Mouse (Mus musculus): ENCODE results near the gene Slc22a17.

The Slc22a17 gene

DNA sequence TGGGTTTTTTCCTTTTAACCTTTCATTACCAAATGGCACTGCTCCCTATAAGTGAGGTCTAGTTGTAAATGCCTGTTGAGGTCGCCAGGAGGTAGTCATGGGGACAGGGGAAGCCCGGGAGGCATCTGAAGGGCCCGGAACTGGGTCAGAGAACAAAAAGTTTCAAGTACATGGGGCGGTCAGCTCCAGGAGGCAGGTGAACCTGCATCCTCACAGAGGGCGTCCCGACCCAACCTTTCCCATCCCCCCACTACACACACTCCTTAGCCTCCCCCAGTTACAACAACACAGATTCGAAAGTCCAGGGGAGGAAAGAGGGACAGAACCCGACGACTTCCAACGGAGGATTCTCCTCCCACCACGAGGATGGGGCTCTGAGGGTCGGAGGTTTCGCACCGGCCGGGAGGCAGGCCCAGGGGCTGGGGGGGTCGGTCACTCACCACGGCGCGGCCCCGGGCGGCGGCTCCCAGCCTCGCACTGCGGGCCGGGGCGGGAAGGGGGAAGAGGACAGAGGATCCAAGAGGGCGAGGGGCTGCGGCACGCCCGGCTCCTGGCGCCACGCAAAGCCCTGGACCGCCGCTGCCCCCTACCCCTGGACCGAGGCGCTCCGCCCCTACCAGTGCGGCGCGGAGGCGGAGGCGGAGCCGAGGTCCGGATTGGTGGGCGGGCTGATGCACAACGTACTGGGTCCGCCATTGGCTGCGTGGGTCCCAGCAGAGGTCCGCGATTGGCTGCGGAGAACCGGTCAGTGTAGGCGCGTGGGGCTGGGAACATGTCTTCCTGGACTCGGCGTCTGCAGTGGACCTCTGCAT lies 49.2 kb downstream of the Slc22a17 start:
- in situ Hi-C loops (cut with MboI, MseI): no loop called here

DNA sequence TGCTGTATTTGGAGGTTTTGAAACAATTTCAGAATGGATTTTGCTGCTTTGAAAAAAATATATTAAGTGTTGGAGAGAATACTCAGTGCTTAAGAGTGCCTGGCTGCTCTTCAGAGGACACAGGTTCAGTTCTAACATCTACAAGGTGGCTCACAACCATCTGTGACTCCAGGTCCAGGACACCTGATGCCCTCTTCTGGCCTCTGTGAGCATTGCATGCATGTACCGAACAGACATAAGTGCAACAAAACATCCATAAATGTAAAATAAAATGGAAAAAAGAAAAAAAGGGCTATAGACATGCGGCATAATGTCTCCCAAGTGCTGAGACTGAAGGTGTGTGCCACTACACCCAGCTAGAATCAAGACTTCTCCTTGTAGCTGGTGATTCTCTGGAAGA lies 52.4 kb downstream of the Slc22a17 start:
- in situ Hi-C loops (cut with MboI, MseI): no loop called here

DNA sequence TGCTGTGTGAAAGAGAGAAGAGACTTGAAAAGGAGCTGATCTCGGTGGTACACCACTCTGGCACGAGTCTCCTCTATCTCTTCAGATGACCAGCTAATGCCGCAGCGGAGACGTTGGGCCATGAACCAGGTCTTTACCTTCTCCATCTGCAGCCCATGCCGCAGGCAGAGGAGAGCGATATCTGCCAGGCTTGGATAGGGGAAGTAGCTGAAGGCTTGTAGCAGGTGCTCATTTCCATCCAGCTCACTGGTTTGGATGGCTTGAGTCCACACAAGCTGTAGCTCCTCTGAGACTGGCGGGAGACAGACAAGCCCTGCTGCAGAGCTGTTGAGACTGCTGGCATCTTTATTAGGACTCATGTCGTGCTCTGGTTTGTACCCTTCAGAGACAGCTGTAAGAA lies 55.0 kb downstream of the Slc22a17 start:
- in situ Hi-C loops (cut with MboI, MseI): no loop called here

DNA sequence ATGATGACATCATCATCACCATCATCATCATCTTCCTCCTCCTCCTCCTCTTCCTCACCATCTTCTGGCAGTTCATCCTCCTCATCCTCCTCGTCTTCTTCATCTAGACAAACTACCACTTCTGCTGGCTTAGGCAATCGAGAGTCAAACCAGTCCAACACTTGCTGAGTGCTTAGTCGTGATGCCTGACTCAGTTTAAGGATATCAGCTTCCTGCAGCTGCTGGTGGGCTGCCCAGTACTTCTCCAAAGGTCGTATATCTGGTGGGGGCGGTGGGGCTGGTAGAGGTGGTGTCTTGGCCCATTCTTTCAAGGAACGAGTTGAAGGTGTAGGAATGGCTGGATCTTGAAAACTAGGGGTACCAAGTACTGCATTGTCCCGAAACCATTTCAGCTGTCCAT lies 56.2 kb downstream of the Slc22a17 start:
- in situ Hi-C loops (cut with MboI, MseI): no loop called here
